Mouse (Mus musculus): ENCODE measurements around the gene Gm10570. TPM values are rescaled to one million over a fixed set of nuclear protein-coding genes. Genes with fewer than 3 reads are reported as not detected.

Gm10570 gene
- polyA plus RNA-seq, 1 experiment from 2014 or later: not detected

- no peaks in the 10 kb centered on the region for H3K36me3 ChIP-seq (ENCODE audit: control insufficient read depth, insufficient read depth, low read length)
- no peak overlapping the region for H3K27ac ChIP-seq (ENCODE audit: low read length)
- no peak overlapping the region for H3K9ac ChIP-seq (replicated peaks; ENCODE audit: low read depth, low read length)
- H3K27me3 ChIP-seq (ENCODE audit: control insufficient read depth, insufficient read depth, low read length): no peaks in the 10 kb centered on the region
- no peak overlapping the region for H3K4me3 ChIP-seq (ENCODE audit: low read depth, low read length)
- no peak for ATAC-seq (ENCODE audit: insufficient number of reproducible peaks, insufficient read depth, low FRiP score, low read depth)
- H3K4me1 ChIP-seq (ENCODE audit: control insufficient read depth, insufficient read depth, low read length): no peaks in the 10 kb centered on the region
- WGBS: 53% methylated on average over 3 of the region's 3 CpGs
- no peaks in the 10 kb centered on the region for H3K9me3 ChIP-seq (ENCODE audit: control insufficient read depth, low read depth, low read length)
- no peak overlapping the region for H3K4me2 ChIP-seq (replicated peaks; ENCODE audit: low read depth, low read length)
Observed at GRCm38 (mm10) chr4:130286531-130286930, 21.9 kb downstream of the Gm10570 start.

GRCm38 (mm10) chr4:130283826-130284225 is 24.6 kb downstream of the Gm10570 start:
- Histone ChIP-seq H3K9me3 (ENCODE audit: control insufficient read depth, low read depth, low read length) (no peaks in the 10 kb centered on the region), H3K9ac (replicated peaks; ENCODE audit: low read depth, low read length) (no peak overlapping the region), H3K4me3 (ENCODE audit: low read depth, low read length) (no peak overlapping the region), H3K4me1 (ENCODE audit: control insufficient read depth, insufficient read depth, low read length) (no peaks in the 10 kb centered on the region), H3K27ac (ENCODE audit: low read length) (no peak overlapping the region), H3K27me3 (ENCODE audit: control insufficient read depth, insufficient read depth, low read length) (no peaks in the 10 kb centered on the region), H3K36me3 (ENCODE audit: control insufficient read depth, insufficient read depth, low read length) (no peaks in the 10 kb centered on the region), H3K4me2 (replicated peaks; ENCODE audit: low read depth, low read length) (no peak overlapping the region)
- no peak for ATAC-seq (ENCODE audit: insufficient number of reproducible peaks, insufficient read depth, low FRiP score, low read depth)
- 82% methylated on average over 9 of the region's 9 CpGs for WGBS

- Histone ChIP-seq H3K4me1 (ENCODE audit: control insufficient read depth, insufficient read depth, low read length) (no peaks in the 10 kb centered on the region), H3K27ac (ENCODE audit: low read length) (no peak overlapping the region), H3K9me3 (ENCODE audit: control insufficient read depth, low read depth, low read length) (no peaks in the 10 kb centered on the region), H3K9ac (replicated peaks; ENCODE audit: low read depth, low read length) (no peak overlapping the region), H3K27me3 (ENCODE audit: control insufficient read depth, insufficient read depth, low read length) (no peaks in the 10 kb centered on the region), H3K36me3 (ENCODE audit: control insufficient read depth, insufficient read depth, low read length) (no peaks in the 10 kb centered on the region), H3K4me2 (replicated peaks; ENCODE audit: low read depth, low read length) (no peak overlapping the region), H3K4me3 (ENCODE audit: low read depth, low read length) (no peak overlapping the region)
- WGBS: 66% methylated on average over 5 of the region's 5 CpGs
- no peak for ATAC-seq (ENCODE audit: insufficient number of reproducible peaks, insufficient read depth, low FRiP score, low read depth)
Observed at GRCm38 (mm10) chr4:130282856-130283255, 25.6 kb downstream of the Gm10570 start.

- H3K4me2 ChIP-seq (replicated peaks; ENCODE audit: low read depth, low read length): no peak within 1 kb of the TSS
- no peak within 1 kb of the TSS for H3K9ac ChIP-seq (replicated peaks; ENCODE audit: low read depth, low read length)
- 66% methylated on average over 2 of the region's 2 CpGs for WGBS
- no peaks in the 10 kb centered on the region for H3K9me3 ChIP-seq (ENCODE audit: control insufficient read depth, low read depth, low read length)
- no peak within 1 kb of the TSS for H3K27ac ChIP-seq (ENCODE audit: low read length)
- no peaks in the 10 kb centered on the region for H3K36me3 ChIP-seq (ENCODE audit: control insufficient read depth, insufficient read depth, low read length)
- H3K27me3 ChIP-seq (ENCODE audit: control insufficient read depth, insufficient read depth, low read length): 0 out of 2 replicates have a peak, but pooled peaks cover 2% of the 10 kb centered on the region
- no peak within 1 kb of the TSS for H3K4me3 ChIP-seq (ENCODE audit: low read depth, low read length)
- ATAC-seq (ENCODE audit: insufficient number of reproducible peaks, insufficient read depth, low FRiP score, low read depth): no peak
- peaks cover 5% of the 10 kb centered on the region; the same call in 1 of the 2 replicates for H3K4me1 ChIP-seq (ENCODE audit: control insufficient read depth, insufficient read depth, low read length)
Observed at GRCm38 (mm10) chr4:130279105-130279504, 29.4 kb downstream of the Gm10570 start, which contains the start of gene Serinc2. Serinc2 (minus strand) TSS chr4:130279205.

GRCm38 (mm10) chr4:130276573-130277176 is 31.8 kb downstream of the Gm10570 start:
- H3K27me3 ChIP-seq (ENCODE audit: control insufficient read depth, insufficient read depth, low read length): 0 out of 2 replicates have a peak, but pooled peaks cover 2% of the 10 kb centered on the region
- H3K9me3 ChIP-seq (ENCODE audit: control insufficient read depth, low read depth, low read length): no peaks in the 10 kb centered on the region
- H3K4me1 ChIP-seq (ENCODE audit: control insufficient read depth, insufficient read depth, low read length): peaks cover 11% of the 10 kb centered on the region; the same call in 1 of the 2 replicates
- no peak overlapping the region for H3K4me2 ChIP-seq (replicated peaks; ENCODE audit: low read depth, low read length)
- no peak overlapping the region for H3K4me3 ChIP-seq (ENCODE audit: low read depth, low read length)
- H3K27ac ChIP-seq (ENCODE audit: low read length): no peak overlapping the region
- ATAC-seq (ENCODE audit: insufficient number of reproducible peaks, insufficient read depth, low FRiP score, low read depth): no peak
- H3K36me3 ChIP-seq (ENCODE audit: control insufficient read depth, insufficient read depth, low read length): no peaks in the 10 kb centered on the region
- no peak overlapping the region for H3K9ac ChIP-seq (replicated peaks; ENCODE audit: low read depth, low read length)
- 65% methylated on average over 7 of the region's 7 CpGs for WGBS

- Histone ChIP-seq H3K9ac (replicated peaks; ENCODE audit: low read depth, low read length) (no peak overlapping the region), H3K4me3 (ENCODE audit: low read depth, low read length) (peak overlapping the region; percentile 56; the same call in 1 of the 2 replicates), H3K4me1 (ENCODE audit: control insufficient read depth, insufficient read depth, low read length) (peaks cover 11% of the 10 kb centered on the region; the same call in 1 of the 2 replicates), H3K9me3 (ENCODE audit: control insufficient read depth, low read depth, low read length) (no peaks in the 10 kb centered on the region), H3K36me3 (ENCODE audit: control insufficient read depth, insufficient read depth, low read length) (no peaks in the 10 kb centered on the region), H3K4me2 (replicated peaks; ENCODE audit: low read depth, low read length) (peak overlapping the region; percentile 85; the same call in 1 of the 2 replicates), H3K27ac (ENCODE audit: low read length) (no peak overlapping the region), H3K27me3 (ENCODE audit: control insufficient read depth, insufficient read depth, low read length) (0 out of 2 replicates have a peak, but pooled peaks cover 2% of the 10 kb centered on the region)
- ATAC-seq (ENCODE audit: insufficient number of reproducible peaks, insufficient read depth, low FRiP score, low read depth): no peak
- 52% methylated on average over 5 of the region's 5 CpGs for WGBS
Observed at GRCm38 (mm10) chr4:130275823-130276105, 32.7 kb downstream of the Gm10570 start.

- Histone ChIP-seq H3K4me1 (ENCODE audit: control insufficient read depth, insufficient read depth, low read length) (peaks cover 11% of the 10 kb centered on the region; the same call in 1 of the 2 replicates), H3K27me3 (ENCODE audit: control insufficient read depth, insufficient read depth, low read length) (0 out of 2 replicates have a peak, but pooled peaks cover 2% of the 10 kb centered on the region), H3K9ac (replicated peaks; ENCODE audit: low read depth, low read length) (peak overlapping the region; percentile 57), H3K4me3 (ENCODE audit: low read depth, low read length) (peak overlapping the region; percentile 56), H3K27ac (ENCODE audit: low read length) (no peak overlapping the region), H3K36me3 (ENCODE audit: control insufficient read depth, insufficient read depth, low read length) (no peaks in the 10 kb centered on the region), H3K4me2 (replicated peaks; ENCODE audit: low read depth, low read length) (peak overlapping the region; percentile 85), H3K9me3 (ENCODE audit: control insufficient read depth, low read depth, low read length) (no peaks in the 10 kb centered on the region)
- under 1% methylated on average over 58 of the region's 62 CpGs for WGBS
- peak; percentile 60 for ATAC-seq (ENCODE audit: insufficient number of reproducible peaks, insufficient read depth, low FRiP score, low read depth)
Observed at GRCm38 (mm10) chr4:130275016-130275822, 33.3 kb downstream of the Gm10570 start.

- H3K27ac ChIP-seq (ENCODE audit: low read length): 0 out of 2 replicates have a peak overlapping the region, but pooled peaks have one; percentile 11
- peaks cover 11% of the 10 kb centered on the region; the same call in 1 of the 2 replicates for H3K4me1 ChIP-seq (ENCODE audit: control insufficient read depth, insufficient read depth, low read length)
- WGBS: under 1% methylated on average over 29 of the region's 29 CpGs
- peak; percentile 20; the same call in 1 of the 2 replicates for ATAC-seq (ENCODE audit: insufficient number of reproducible peaks, insufficient read depth, low FRiP score, low read depth)
- 0 out of 2 replicates have a peak, but pooled peaks cover 2% of the 10 kb centered on the region for H3K27me3 ChIP-seq (ENCODE audit: control insufficient read depth, insufficient read depth, low read length)
- peak overlapping the region; percentile 56 for H3K4me3 ChIP-seq (ENCODE audit: low read depth, low read length)
- H3K9ac ChIP-seq (replicated peaks; ENCODE audit: low read depth, low read length): peak overlapping the region; percentile 57
- peak overlapping the region; percentile 85 for H3K4me2 ChIP-seq (replicated peaks; ENCODE audit: low read depth, low read length)
- no peaks in the 10 kb centered on the region for H3K36me3 ChIP-seq (ENCODE audit: control insufficient read depth, insufficient read depth, low read length)
- no peaks in the 10 kb centered on the region for H3K9me3 ChIP-seq (ENCODE audit: control insufficient read depth, low read depth, low read length)
Observed at GRCm38 (mm10) chr4:130274346-130275015, 34.0 kb downstream of the Gm10570 start.
